Comparison of ENCODE assay signal across 11 mouse cellular contexts in the genomic region with DNA sequence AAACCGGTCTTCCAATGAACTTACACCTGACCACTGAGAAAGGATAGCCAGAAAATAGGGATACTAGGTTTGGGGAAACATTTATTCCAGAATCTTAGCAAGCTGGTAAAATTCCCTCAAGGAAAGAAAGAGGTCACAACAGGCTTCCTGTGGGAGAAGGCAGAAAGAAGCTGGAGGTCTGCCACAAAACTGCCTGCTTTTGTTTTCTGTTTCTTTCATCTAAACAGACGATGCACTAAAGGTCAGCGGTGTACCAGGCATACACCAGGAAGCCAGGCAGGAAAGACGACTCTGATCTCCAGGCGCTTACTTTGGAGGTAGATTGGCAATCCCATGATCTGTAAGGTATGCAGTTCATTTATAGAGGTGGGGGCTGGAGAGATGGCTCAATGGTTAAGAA. TPM values are rescaled to one million over a fixed set of nuclear protein-coding genes. Genes with fewer than 3 reads are reported as not detected.
"Had no signal": no experiment of that assay in that cellular context is flagged by ENCODE, and none has a peak within 500 bp of the region (broad histone marks: within the 10 kb centered on the region; RNA-seq: fewer than 3 reads in every experiment).

No protein-coding gene starts in this region.

- DNase-seq: gastrocnemius, adult 2 months; gastrocnemius, postnatal 10 days; gastrocnemius, postnatal 25 days; heart, adult 2 months; heart, postnatal 14 days; heart, postnatal 36 days; kidney, adult 18-20 months; kidney, postnatal 25 days; kidney, postnatal 4 days; liver; liver, embryonic 13.5 days had no signal

RNA-seq across cellular contexts. Expression of gene Cela1, which starts 16.9 kb away (rescaled TPM):
- total RNA-seq: gastrocnemius, adult 2 months; gastrocnemius, postnatal 25 days had no signal
